Mouse (Mus musculus) stomach, postnatal 0 days (tissue): ENCODE measurements around the gene Samd4.

ENCODE experiments used
- CTCF ChIP-seq: IDR thresholded peaks from 2 replicates; pipeline ENCODE4 v1.5.1; 2016; ENCODE audit warnings: antibody characterized with exemption, low read depth, mild to moderate bottlenecking, moderate library complexity
- EP300 ChIP-seq: optimal IDR thresholded peaks from 2 replicates; pipeline ENCODE3; 2016; ENCODE audit warnings: antibody characterized with exemption

DNA sequence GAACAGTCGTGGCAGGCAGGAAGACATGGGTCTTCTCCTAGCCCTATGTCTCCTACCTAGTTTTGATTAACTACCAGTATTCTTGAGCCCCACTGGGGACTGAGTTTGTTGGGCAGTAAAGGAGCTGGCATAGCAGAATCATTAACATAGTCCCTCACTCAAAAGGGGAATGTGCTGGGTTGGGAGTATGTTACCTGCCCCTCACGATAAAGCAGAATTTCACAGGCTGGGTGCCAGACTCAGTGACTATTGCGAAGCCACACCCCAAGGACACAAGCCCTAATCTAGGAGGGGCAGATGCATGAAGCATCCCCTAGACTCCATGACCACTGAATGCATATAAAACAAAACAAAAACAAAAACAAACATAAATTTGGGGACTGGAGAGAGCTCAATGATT, 212.4 kb downstream of the Samd4 start:
- TF ChIP-seq EP300 (no peak), CTCF (no peak)
